Mouse (Mus musculus): ENCODE results near the gene Alkbh3. TPM values are rescaled to one million over a fixed set of nuclear protein-coding genes. Genes with fewer than 3 reads are reported as not detected.

The Alkbh3 gene
- total RNA-seq, 2 experiments from 2014 or later, result 48.9 to 54.0 TPM

DNA sequence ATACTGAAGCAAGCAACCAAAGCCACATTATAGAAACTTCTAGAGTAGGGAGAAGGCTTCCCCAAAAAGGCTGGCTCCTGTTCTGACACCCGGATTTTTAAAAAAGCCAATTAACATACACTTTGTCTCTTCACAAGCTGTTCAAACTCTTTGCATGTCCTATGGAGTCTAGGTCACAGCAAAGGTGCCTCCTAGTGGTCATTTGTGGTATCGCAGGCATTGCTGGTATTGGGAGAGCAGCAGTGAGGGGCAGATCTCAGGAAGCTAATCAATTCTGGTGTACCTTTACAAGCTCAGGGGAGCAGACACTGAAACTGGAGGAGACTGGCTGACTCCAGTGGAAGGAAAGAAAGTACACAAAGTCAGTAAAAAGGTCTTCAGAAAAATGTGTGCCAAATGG, 8.3 kb downstream of the Alkbh3 start:
- intact Hi-C loops (cut with DNase I; ENCODE audit: low total_unique reads), result loop anchor here (2.0 kb wide), 1 partner anchor 134 kb away; the partner anchor contains the start of gene Accsl
- peak; percentile 76 for DNase-seq

DNA sequence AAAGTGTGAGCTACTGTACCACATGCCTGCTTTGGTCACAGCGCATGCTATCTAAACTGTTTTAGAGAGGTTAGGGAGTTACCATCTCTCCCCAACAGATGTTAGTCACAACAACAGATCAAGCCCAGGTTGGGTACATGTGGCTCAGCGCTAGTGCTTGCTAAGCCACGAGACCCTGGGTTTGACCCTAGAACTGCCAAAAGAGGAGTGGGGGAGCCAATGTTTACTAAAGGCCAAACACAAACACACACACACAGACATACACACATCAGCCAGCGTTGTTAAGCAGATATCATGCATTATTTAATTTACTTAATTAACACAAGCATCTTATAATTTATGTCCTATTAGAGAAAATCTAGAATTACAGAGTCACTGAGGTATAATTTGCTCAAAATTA, 8.7 kb downstream of the Alkbh3 start:
- no peak for DNase-seq
- intact Hi-C loops (cut with DNase I; ENCODE audit: low total_unique reads), result loop anchor here (2.0 kb wide), 1 partner anchor 133 kb away; the partner anchor contains the start of gene Accsl

DNA sequence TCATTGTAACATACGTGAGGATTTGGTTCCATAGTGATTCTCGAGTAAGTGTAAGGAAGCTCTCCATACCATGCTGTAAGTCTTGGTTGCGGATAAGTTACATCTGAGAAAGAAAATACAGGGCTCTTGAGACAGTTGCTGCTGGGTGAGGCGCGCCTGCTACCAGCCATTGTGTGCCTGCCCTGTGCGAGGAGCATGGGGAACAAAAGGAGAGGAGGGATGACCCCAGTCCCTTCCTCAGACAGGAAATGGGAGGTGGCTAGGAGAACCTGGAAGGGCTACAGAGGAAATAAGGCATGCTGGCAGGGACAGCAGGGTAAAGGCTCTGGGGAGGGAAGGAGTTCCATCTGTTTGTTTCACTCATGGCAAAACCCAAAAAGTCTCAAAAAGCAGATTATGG, 9.2 kb downstream of the Alkbh3 start:
- no peak for DNase-seq
- intact Hi-C loops (cut with DNase I; ENCODE audit: low total_unique reads), result no loop called here

DNA sequence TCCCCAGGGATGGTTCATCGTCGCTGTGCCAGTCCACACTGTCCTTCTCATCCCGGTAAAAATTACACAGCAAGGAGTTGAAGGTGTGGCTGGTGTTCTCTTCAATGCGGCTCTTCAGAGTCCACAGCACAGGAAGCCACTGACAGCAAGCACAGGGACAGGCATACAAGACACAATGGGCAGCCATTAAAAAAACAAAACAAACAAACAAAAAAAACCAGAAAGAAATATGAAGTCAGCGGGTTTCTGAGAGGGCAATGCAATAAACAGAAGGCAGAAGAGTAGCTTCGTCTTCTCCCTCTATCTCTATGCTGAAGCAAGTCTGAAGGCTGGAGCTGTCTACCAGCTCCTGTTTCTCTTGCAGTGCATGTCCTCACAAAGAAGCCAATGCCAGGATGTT, 14.4 kb downstream of the Alkbh3 start, which contains the start of gene Gm27027:
TSS of gene Gm27027 (minus strand) at position 101 of the 400 bp plus-strand sequence.
- no peak for DNase-seq
- intact Hi-C loops (cut with DNase I; ENCODE audit: low total_unique reads), result no loop called here

DNA sequence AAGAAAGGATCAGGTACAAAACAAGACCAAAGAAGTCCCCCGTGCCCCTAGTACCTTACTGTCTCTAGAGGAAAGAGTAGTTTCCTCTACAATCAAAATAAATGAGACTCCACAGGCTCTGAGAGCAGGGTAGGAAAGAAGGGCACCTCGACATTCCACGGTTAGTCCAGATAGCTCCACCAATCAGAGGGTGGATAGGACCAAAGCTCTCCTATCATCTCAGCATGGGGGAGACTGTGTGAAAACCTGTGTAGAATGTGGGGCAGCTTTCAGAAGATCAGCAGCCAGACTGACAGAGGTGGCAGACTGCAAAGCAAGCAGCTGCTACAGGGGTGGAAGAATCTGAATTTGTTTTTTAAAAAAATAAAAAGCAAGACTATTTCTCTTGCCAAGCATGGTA, 17.8 kb downstream of the Alkbh3 start:
- intact Hi-C loops (cut with DNase I; ENCODE audit: low total_unique reads), result no loop called here
- DNase-seq, result no peak

DNA sequence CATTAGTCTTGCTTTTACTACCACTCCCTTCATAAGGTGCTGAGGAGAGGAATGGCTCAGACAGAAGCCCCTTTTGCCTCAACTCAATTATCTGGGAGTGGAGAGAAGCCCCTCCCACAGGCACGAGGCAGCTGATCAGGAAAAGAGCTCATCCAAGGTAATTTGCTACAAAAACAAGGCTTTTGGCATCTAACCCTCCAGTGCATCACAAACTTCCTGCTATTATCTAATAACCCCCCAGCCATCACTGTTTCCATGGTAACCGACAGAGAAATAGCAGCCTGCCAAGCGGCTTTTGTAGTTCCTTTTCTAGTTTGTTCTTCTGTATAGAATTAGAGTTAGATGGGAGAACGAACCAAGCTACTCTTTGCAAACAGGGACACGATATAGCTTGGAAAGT, 18.3 kb downstream of the Alkbh3 start:
- intact Hi-C loops (cut with DNase I; ENCODE audit: low total_unique reads), result no loop called here
- DNase-seq, result no peak

DNA sequence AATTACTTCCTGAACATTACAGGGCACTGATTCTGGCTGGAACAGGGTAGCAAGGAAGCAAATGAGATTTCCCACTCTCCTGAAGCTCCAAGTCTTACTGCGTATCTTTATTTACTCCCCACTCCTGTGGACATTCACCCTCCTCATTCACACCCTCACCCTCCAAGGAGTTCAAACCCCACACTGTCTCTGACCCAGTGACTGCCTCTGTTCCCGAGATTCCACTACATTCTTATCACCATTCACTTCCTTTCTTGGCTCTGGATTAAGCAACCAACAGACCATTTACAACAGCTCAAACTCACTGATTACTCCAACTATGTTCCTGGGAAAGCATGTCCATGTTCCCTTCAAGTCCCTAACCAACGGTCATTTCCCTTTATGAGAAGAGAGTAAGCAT, 19.3 kb downstream of the Alkbh3 start:
- intact Hi-C loops (cut with DNase I; ENCODE audit: low total_unique reads), result no loop called here

DNA sequence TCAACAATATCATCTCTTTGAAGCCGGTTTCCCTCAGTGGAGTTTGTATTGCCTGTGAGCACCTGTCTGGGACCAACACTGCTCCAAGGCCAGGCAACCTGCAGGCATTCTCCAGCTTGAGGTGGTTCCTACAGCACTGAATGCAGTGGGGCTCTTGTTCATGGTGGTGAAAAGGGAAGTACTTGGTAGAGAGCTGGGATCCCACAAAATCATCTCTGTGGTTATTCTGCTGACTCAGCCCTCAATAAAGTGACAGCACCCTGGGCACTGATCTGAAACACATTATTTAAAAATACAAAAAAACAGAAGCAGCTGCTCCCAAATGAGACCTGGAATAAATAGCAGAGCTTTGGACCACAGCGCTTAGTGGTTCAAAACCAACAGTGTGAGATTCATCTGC, 22.2 kb downstream of the Alkbh3 start:
- DNase-seq, result no peak
- intact Hi-C loops (cut with DNase I; ENCODE audit: low total_unique reads), result no loop called here

More for the DNA sequence above, 19.3 kb downstream of the Alkbh3 start:
- DNase-seq, result no peak

DNA sequence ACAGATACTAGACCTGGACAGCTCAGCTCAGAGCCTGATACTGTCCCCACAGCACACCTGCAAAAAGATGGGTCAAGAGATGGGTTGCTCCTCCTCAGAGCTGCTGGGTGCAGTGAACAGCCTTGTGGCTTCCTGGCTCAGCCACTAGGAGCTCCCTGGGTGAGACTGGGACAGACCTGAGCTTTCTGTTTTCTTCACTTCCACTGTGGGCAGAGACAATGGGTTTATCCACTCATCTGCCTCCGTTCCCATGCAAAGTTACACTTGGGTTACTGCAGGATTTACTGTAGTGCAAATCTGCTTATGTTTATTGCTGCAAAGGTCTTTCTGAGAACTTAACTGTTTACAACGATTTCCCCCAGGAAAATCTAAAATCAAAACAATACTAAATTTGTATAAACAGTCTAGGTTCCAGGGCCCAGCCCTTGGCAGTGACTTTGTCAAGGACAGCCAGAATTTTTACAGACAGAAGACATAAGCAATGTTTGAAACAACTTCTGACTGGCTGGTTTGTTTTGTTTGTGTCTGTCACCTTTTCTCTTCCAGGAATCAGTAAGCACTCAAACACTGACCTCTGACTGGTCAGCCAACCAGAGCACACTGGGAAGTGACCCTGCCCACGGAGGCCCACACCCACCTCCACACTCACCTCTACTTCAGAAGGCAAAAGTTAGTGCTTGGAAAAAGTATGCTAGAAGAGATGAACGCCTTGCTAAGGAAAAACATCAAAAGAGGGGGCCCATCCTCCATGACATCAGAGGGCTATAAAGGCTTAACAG, 28.0 kb downstream of the Alkbh3 start:
- DNase-seq, result no peak
- intact Hi-C loops (cut with DNase I; ENCODE audit: low total_unique reads), result no loop called here

DNA sequence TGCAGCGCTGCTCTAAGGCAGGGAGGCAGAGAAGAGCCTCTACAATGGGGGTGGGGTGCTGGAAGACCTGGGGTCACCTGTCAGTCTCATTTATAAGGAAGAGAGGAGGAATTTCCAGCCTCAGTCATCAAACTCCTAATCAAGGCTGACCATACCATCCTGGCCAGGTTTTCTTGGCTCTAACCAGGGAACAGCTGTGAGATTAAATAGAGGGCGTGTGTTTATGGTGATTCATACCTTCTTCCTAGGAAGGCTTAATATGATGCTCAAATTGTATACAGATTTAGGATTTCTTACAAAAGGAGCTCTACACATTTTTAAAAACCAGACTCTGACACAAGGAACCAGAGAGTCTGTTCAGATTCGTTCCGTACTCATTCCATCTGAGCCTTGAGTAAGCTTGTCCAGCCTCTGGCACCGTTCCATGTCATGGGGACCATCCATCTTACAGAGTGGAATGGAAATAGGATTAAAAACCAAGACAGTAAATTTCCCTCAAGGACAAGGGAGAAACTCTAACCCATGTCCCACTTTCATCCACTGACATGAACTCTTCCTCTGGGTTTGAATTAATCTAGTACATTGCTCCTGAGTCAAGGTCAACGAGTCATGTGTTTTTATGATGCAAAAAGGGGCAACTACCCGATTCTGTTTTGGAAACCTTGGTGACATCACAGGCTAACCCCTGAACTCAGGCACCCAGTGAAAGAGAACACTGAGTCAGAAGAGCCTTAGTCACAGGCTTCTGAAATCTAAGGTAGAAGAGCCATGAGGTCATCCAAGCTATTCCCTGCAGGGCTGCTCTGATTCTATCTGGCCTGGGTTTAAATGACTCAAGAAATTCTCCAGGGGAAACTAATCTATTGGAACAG, 31.1 kb downstream of the Alkbh3 start:
- no peak for DNase-seq
- intact Hi-C loops (cut with DNase I; ENCODE audit: low total_unique reads), result no loop called here

DNA sequence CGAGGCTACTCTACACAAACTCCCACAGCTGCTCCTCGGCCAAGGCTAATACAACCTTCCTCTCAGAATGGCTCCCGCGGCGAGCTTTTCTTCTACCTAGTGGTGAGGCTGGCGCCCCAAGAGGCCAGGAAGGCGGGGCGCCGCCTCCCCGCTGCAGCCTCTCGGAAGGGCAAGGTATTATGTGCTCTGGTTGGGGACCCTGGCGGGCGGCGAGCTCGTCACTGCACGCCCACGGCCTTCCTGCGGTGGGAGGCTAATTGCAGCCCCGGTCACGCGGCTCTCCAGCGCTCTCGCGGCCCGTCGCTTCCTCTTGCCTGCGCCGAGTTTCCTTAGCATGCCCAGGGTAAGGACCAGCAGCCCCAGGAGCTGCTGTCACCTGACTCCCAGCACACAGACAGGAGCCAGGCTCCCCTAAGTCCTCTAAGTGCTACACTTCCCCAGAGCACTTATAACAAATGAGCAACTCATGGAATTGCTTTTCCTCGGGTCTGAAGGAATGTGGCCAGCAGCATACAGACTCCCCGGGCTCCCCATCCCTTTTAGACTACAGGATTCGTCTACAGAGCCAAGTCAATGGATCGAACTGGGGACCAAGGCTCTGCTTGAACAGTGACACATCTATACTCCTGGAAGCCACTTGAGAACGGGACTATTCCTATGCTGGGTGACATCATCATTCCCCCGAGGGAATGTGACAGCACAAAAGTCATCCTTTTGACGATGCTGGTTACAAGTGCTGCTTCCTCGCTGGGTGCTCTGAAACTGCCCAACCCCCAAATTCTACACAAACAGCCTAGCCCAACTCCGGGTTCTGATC, 34.0 kb downstream of the Alkbh3 start:
- peak; percentile 56 for DNase-seq
- intact Hi-C loops (cut with DNase I; ENCODE audit: low total_unique reads), result no loop called here

DNA sequence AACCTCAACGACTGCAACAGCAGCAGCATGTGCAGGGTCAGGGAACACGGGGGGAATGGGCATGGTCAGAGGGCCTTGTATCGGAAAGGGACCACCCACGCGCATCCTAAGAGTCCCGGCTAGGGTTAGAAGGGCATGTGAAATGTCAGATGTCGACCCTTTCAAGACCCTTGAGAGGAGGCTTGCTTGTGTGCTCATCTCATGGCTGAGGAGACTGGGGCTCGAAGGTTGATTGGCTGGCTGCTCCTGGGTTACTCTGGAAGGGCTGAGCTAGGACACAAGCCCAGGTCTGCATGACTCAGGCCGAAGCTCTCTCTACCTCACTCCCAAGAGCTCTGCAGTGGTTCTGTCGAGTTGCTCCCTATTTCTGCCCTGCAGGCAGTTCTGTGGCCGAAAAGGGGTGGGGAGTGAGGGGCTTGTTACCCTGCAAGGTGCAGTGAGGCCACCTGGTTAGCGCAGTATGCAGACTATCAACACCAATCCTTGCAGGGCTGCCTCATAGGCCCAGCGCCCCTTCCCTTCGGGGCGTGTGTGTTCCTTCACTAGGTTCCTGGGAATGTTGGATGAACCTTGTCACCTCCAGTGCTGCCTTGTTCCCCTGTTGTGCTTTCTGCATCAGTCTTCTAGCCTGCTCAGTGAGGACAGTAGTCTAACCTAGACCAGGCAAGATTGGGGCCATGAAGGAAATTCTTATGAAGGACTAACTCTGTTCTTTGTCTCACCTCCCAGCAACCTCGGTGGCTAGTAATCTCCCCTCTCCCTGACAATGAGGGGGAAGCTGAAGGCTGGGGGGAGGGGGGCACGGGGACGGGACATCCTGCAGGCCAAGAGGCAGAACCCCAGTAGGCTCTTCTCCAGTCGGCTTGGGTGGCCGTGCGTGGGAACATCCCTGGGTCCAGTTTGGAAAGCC, 34.8 kb downstream of the Alkbh3 start:
- DNase-seq, result no peak
- intact Hi-C loops (cut with DNase I; ENCODE audit: low total_unique reads), result no loop called here

DNA sequence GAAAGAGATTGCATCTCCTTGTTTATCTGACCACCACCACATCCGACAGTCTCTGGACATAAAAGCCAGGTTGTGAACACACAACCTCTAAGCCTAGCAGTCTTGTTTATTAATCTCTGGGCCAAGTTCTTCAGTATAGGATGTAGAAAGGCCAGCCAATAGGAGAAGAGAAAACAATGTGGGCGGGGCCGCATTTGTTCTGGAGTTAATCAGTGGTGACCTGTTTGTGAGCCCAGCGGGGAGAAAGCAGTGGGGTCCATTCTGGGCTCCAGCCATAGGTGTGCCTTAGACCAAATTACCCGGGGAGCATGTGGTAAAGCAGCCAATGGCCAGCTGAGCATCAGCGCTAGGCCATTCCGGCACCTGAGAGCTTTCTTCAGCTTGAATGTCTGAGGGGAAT, 35.6 kb downstream of the Alkbh3 start:
- intact Hi-C loops (cut with DNase I; ENCODE audit: low total_unique reads), result no loop called here

DNA sequence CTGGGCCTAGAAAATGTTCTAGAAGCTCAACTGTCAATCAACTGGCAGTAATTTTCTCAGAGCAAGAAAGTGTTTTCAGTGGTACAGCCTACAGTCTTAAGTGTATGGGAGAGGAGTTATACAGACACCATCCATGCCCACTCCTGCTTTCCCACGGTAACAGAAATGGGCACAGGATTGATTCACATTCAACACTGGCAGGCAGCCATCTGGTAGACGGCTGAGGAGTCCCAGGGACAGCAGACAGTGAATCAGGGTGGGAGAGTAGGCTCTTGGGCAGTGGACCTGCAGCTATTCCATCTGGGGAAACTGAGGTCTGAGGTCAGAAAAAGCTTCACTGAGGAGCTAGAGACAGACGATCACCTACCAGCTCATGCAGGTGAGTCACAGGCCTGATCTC, 39.0 kb downstream of the Alkbh3 start:
- intact Hi-C loops (cut with DNase I; ENCODE audit: low total_unique reads), result no loop called here
- no peak for DNase-seq

More for the DNA sequence above, 35.6 kb downstream of the Alkbh3 start:
- DNase-seq, result no peak

DNA sequence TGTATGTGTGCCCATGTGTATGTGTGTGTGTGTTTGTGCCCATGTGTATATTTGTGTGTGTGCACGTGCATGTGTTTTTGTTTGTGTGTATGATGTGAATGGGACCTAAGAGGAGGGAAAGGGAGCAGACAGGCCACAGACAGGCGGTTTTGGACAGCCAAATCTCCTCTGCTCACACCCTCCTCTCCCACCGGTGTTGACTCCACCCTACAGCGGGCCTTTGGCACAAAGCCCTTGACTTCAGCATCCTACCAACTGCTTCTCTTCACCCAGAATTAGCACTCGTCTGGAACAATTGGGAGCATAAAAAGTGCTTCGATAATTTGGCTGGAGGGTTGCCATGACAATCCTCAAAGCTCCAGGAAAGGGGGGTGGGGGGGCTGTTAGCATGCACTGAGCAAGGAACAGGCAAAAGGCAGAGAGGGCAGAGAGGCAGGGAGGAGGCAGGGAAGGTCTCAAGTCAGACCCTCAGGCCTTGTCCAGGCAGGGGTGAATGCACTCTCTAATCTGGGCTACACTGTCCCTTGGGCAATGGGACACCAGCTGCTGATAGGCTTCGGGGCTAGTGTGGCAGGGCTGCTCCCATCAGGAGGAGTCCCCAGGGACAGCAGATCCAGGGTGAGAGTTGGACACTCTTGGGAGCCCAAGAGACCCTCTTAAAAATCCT, 46.0 kb downstream of the Alkbh3 start:
- intact Hi-C loops (cut with DNase I; ENCODE audit: low total_unique reads), result no loop called here
- DNase-seq, result no peak

DNA sequence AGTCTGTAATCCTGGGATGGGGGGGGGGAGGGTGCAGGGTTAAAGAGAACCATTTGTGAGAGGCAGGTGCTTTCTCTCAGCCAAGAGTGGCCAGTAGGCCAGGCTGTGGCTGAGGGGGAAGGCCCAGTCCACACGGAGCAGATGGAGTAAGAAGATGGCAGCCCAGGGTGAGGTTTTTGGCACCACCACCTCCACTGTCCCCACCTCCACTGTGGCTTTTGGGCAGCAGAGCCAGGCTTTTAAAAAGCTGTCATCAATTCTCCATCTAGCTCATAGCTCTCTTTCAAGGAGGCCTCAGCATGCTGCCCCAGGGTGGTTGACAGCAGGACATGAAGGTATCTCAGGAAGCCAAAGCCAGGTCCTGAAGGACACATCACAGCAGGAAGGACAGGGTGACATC, 46.8 kb downstream of the Alkbh3 start:
- DNase-seq, result no peak
- intact Hi-C loops (cut with DNase I; ENCODE audit: low total_unique reads), result no loop called here

DNA sequence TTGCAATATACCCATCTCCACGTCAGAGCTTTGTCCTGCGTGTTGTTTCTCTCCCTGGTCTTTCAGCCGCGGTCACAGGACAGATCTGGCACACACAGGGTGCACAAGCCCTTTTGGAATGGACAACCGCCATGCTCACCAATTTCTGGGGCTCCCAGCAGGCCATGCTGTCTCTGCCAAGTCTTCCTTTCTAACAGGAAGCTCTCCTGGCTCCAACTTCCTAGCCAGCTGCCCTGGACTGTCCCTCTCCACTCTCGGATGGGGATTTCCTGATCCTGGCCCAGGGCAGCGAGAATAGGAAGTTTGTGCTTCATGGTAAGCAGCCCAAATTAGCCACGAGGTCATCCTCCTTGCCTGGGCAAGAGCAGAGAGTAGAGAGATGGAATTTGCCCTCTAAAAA, 48.9 kb downstream of the Alkbh3 start:
- peak; percentile 55 for DNase-seq
- intact Hi-C loops (cut with DNase I; ENCODE audit: low total_unique reads), result no loop called here

DNA sequence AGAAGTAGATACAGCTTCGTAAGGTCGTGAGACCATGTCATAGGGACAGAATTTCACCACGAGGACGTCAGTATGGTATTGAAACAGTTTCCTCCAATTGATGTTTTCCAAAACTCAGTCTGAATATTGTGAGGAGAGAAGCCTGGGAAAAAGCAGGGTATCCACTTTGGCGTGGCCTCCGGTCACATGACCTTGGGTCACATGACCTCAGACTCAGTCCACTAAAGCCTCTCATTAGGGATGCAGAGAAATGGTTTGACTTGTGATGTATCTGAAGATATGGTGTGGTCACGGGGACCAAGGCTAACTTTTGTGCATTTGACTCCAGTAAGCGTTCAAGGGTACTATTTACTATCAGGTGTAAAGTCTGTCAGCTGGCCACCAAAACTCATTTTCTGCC, 51.3 kb downstream of the Alkbh3 start:
- DNase-seq, result no peak
- intact Hi-C loops (cut with DNase I; ENCODE audit: low total_unique reads), result loop anchor here (5.0 kb wide), 1 partner anchor 52 kb away; no protein-coding TSS in a partner anchor
